Mouse (Mus musculus) right cerebral cortex, postnatal 25 days (tissue): ENCODE results near the gene Ankmy1.

Experiments
- DNase-seq: peaks from one replicate; pipeline ENCODE4 v3.0.0; 2022

Gene Ankmy1

GRCm38 (mm10) chr1:92869985-92870384, 32.7 kb downstream of the Ankmy1 start:
- DNase-seq = no peak

DNA sequence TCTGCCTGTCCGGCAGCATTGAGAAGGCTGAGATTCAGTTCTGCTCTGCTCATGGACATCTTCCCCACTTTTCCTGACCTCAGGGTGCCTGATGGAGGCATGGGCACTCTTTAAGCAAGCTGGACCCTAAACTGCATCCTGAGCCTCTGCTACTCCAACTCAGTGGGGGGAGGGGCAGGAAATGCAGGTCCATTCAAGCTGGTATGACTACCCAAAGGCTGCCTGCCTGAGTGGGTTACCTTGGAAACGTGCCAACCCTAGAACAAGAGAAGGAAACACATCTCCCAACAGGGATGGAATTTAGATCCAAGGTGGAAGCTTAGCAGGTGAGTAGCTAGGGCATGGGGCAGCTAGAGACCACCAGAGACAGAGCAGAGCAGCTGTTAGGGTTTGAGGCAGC, 36.5 kb downstream of the Ankmy1 start:
- no peak for DNase-seq

DNA sequence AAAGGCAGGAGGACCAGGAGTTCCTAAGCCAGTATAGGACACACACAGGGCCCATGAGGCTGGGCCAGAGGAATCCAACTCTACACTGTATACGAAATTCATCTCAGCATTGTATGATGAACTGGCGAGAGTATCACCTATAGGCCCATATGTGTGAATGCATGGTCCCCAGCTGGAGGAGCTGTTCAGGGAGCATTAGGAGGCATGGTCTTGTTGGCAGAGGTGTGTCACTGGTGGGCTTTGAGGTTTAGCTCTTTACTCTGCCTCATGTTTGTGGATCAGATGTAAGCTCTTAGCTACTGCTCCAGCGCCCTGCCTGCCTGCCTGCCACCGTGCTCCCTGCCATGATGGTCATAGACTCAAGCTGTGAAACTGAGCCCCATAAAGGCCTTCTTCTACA, 39.4 kb downstream of the Ankmy1 start:
- no peak for DNase-seq

- DNase-seq = no peak
Observed at GRCm38 (mm10) chr1:92861503-92861902, 41.2 kb downstream of the Ankmy1 start.

GRCm38 (mm10) chr1:92852450-92852849, 50.3 kb downstream of the Ankmy1 start:
- no peak for DNase-seq

GRCm38 (mm10) chr1:92849938-92850574, 52.6 kb downstream of the Ankmy1 start:
- no peak for DNase-seq

GRCm38 (mm10) chr1:92849491-92849890, 53.2 kb downstream of the Ankmy1 start:
- DNase-seq = no peak

GRCm38 (mm10) chr1:92847873-92848839, 54.5 kb downstream of the Ankmy1 start:
- DNase-seq = peak; percentile 50

GRCm38 (mm10) chr1:92845889-92846288, 56.8 kb downstream of the Ankmy1 start:
- DNase-seq = no peak

DNA sequence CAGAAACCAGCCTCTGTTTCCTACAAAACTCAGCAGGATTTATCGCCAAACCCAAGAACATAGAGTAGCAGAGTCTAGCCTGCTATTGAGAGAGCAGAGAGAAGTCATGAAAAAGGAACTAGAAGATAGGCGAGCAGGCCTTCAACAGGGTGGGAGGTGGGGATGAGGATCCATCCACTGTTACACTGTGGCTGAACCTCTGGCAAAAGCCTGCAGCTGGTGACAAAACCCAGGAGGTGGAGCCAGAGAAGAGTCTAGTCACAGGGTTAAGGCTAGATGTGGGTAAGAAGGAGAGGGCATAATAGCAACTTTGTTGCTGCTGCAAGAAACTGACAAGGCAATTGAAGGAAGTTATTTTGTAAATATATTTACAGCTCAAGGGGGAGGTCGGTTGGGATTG, 61.3 kb downstream of the Ankmy1 start:
- DNase-seq = no peak

GRCm38 (mm10) chr1:92840231-92840890, 62.3 kb downstream of the Ankmy1 start:
- DNase-seq = no peak

DNA sequence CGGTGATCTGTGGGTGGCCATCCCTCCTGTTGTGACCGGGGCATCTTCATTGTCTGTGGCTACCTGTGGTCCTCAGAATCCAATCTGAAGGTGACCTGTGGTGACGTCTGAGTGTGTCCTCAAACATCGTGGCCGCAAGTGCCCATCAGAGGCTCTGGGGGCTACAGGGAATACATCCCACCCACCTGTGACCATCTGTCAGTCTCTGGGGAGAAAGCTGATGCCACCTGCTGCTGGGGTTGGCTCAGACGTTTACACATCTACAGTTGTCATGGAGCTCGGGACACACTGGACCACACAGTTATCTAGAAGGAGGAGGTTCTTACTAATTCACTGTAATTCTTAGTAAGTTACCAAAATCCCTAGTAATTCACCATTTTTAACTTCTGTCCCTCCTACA, 63.5 kb downstream of the Ankmy1 start:
- DNase-seq = no peak

GRCm38 (mm10) chr1:92837931-92838833, 64.5 kb downstream of the Ankmy1 start:
- DNase-seq = no peak

GRCm38 (mm10) chr1:92833987-92834706, 68.6 kb downstream of the Ankmy1 start:
- peak; percentile 81 for DNase-seq

DNA sequence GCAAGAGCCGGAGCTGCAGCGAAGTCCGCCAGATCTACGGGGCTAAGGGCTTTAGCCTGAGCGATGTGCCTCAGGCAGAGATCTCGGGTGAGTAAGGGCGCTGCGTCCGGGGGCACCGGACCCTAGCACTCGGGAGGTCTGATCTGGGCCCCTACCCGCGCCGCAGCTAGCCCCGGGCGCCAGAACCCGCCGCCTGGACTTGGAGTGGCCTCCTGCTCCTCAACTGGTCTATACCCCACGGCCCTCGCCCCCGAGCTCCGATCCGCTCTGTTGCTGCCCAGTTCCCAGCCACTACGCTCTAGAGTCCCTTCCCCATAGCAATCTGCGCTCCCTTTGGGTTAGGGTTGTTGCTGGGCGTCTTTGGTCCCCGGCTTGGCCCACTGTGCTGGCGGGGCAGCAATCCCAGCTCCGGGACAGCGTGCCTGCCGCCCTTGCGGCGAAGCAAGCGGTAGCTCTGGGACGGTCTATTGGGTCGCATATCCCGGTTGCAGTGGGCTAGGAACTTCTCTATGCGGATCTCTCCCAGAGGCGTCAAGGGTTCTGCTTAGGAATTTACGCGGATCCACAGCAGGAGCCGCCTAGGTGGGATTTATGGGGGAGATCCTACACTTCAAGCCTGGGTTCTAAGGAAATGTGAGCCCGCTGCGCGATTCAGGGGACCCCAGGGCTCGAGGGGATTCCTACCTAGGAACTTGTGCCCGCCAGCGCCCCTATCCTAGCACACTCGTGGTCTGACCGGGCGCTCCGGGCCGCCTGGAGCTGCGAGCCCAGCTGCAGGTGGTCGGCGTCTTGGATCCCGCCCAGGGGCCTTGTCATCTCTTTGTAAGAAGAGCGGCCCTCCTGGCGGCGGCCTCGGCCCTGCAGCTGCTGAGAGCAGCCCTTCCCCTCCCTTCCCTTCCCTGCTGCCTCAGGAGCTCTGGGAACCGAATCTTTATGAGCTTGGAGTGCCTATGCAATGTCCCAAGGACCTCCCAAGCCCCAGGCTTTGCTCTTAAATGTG, 70.4 kb downstream of the Ankmy1 start:
- peak; percentile 61 for DNase-seq

DNA sequence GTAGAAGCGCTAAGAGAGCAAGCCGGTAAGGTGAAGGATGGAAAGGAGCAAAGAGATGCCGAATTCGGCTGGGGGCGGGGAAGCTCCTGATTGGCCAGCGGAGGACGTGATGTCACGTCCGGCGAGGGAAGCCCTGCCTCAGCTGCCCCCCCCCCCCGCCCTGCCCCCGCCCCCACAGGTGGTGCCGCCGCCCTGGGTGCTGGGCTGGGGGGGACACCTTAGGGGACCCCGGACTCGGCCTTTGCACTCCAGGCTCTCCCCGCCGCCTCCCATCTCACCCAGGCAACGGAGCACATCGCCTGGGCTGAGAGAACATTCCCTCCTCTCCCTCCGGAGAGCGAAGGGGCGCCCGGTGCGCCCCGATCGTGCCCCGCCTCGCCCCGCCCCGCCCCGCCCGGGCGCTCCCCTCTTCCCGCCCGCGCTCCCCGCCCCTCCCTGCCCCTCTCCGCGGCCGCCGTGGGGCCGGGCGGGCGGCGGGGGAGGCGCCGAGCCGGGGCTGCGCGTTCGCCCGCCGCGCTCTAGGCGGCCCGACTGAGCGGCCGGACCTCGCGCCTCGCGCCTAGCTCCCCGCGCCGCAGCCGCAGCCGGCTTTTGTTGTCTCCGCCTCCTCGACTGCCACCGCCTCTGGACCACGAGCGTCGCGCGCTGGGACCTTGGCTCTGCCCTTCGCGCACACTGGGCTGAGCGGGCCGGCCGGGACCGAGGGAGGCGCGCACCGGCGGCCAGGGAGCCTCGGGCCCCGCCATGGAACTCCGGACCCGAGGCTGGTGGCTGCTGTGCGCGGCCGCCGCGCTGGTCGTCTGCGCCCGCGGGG, 71.3 kb downstream of the Ankmy1 start, which contains the start of gene Gpc1:
Gpc1 (plus strand) TSS at position 458 of the 814 bp plus-strand sequence.
- DNase-seq = peak; percentile 85

DNA sequence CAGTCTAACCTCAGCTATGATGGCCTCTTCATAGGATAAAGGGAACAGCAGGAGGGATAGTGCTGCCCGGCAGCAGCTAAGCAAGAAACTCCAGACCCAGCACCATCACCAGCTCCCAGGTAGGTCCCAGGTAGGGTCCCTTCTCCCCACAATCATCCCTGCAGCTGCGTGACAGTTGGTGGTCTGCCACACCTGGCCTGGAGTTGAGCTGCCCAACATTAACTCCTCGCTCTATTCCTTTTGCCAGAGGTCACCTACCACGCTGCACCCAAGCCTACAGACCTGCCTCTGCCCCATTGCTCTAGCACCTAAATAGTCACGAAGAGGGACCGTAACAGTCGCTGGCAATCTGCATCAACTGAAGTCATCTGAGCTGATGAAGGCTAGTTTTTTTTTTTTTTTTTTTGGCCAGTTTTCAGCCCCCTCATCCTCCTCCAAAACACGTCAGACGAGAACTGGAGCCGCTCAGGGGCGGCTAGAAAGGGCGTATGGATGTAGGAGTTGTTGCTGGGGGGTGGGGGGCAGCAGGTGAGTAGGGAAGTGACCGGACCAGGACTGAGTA, 72.0 kb downstream of the Ankmy1 start:
- DNase-seq = no peak

DNA sequence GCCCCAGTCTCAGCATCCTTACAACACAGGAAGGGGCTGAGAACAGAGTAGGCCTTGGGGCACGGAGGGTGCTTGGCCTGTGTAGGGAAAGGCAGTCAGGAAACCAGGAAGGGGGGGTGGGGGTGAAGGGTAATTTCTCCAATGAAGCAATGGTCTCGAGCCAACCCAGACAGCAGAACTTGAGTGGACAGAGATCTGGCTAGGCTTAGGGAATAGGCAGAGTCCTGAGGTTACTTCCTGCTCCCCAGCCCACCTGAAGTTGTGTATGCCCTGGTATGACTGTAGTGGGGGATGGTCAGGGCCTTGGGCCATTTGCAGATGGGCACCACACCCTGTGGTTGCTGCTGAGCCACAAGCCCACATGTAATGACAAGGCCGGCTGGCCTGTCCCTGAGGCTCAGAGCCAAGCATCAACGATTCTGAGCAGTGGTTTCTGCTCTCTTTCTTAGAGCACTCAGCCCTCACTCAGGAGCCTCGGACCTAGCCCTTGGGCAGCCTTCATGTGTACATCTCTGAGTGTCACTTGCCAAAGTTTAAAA, 86.9 kb downstream of the Ankmy1 start:
- no peak for DNase-seq

- no peak for DNase-seq
Observed at GRCm38 (mm10) chr1:92815100-92815499, 87.6 kb downstream of the Ankmy1 start.
